Mouse (Mus musculus): ENCODE results near the gene Psma6.
"Not testable (repeated sequence)": the region's sequence is repeated elsewhere in the genome, so short reads cannot be mapped to it uniquely, and the experiment has no call there.

Psma6 gene

GRCm38 (mm10) chr12:55384023-55384749 is at the start of gene Psma6:
Psma6 (plus strand) TSS chr12:55384222.
- peak in 1 of 2 experiments; percentile 61 for DNase-seq

- not testable (repeated sequence) for DNase-seq
These were observed 45.5 kb upstream of the Psma6 start for GRCm38 (mm10) chr12:55338490-55338889.

- not testable (repeated sequence) for DNase-seq
These were observed 41.0 kb upstream of the Psma6 start for GRCm38 (mm10) chr12:55343045-55343444.

GRCm38 (mm10) chr12:55343998-55344397 is 40.0 kb upstream of the Psma6 start:
- DNase-seq, result no peak

- no peak for DNase-seq
These were observed 39.4 kb upstream of the Psma6 start for GRCm38 (mm10) chr12:55344583-55344982.

GRCm38 (mm10) chr12:55353423-55353822 is 30.6 kb upstream of the Psma6 start:
- no peak for DNase-seq

- peak; percentile 48 to 50 for DNase-seq
These were observed 29.1 kb upstream of the Psma6 start for GRCm38 (mm10) chr12:55354904-55355303.

- DNase-seq, result no peak
These were observed 26.7 kb upstream of the Psma6 start for GRCm38 (mm10) chr12:55357303-55357702.

GRCm38 (mm10) chr12:55360929-55361328 is 23.1 kb upstream of the Psma6 start:
- DNase-seq, result no peak

- DNase-seq, result no peak
These were observed 18.9 kb upstream of the Psma6 start for GRCm38 (mm10) chr12:55365083-55365482.

GRCm38 (mm10) chr12:55372424-55373055 is 11.5 kb upstream of the Psma6 start:
- DNase-seq, result peak in 1 of 2 experiments; percentile 53

- no peak for DNase-seq
These were observed 6.9 kb upstream of the Psma6 start for GRCm38 (mm10) chr12:55376956-55377609.

- no peak for DNase-seq
These were observed 6.4 kb upstream of the Psma6 start for GRCm38 (mm10) chr12:55377610-55377980.

GRCm38 (mm10) chr12:55384826-55385225 is 804 bp downstream of the Psma6 start:
- DNase-seq, result peak in 1 of 2 experiments; percentile 41

- peak; percentile 38 to 44 for DNase-seq
These were observed 1.9 kb downstream of the Psma6 start for GRCm38 (mm10) chr12:55385931-55386330.

- peak in 1 of 2 experiments; percentile 41 for DNase-seq
These were observed 2.4 kb downstream of the Psma6 start for GRCm38 (mm10) chr12:55386456-55386855.

GRCm38 (mm10) chr12:55387083-55387787 is 3.2 kb downstream of the Psma6 start:
- DNase-seq, result peak; percentile 42 to 43

GRCm38 (mm10) chr12:55387788-55388465 is 3.9 kb downstream of the Psma6 start:
- DNase-seq, result peak; percentile 68 to 84

- DNase-seq, result peak; percentile 92 to 93
These were observed 4.5 kb downstream of the Psma6 start for GRCm38 (mm10) chr12:55388478-55388877.

GRCm38 (mm10) chr12:55389132-55390081 is 5.4 kb downstream of the Psma6 start:
- DNase-seq, result peak; percentile 64 to 74

- no peak for DNase-seq
These were observed 8.1 kb downstream of the Psma6 start for GRCm38 (mm10) chr12:55392120-55392519.
